Mouse (Mus musculus): Measurements from ENCODE around the gene Pold2. TPM values are rescaled to one million over a fixed set of nuclear protein-coding genes. Genes with fewer than 3 reads are reported as not detected.
"Not testable (repeated sequence)": the region's sequence is repeated elsewhere in the genome, so short reads cannot be mapped to it uniquely, and the experiment has no call there.

The Pold2 gene
- total RNA-seq, 4 experiments from 2014 or later, result 39.6 to 67.0 (median 51.5) TPM

DNA sequence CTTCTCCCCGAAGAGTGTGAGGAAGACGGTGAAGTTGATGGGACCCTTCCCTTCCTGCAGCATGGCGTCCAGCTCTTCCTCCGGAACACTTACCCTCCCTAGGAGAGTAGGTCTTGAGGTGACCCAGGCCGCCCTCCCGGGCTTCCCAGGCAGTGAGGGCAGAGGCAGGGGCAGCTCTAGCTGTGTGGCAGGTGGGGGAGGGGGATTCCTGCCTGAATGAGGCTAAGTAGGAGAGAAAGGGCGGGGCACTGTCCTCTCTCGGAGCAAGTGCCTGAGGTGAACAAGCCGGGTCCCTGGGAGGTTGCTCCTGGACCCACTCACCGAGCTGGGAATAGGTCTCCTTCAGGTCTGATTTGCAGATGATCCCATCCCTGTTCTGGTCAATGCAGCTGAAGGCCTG, 19.7 kb upstream of the Pold2 start:
- DNase-seq, result no peak

DNA sequence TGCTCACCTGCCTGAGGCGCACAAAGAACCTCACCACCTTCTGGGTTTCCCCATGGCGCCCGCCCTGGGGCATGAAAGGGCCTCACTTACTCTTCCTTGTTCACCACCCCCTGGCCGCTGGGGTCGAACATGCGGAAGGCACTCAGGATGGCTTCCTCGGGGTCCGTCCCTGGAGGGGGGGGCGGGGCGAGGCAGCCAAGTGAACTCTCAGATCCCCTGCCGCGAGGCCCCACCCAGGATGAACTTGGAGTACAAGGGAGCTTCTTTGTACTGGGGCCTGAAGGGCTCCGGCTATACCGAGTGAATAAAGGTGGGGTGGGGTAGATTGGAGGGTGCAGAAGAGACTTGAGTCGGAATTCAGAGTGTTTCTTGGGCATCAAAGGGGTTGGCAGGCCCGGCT, 19.1 kb upstream of the Pold2 start:
- DNase-seq, result no peak

DNA sequence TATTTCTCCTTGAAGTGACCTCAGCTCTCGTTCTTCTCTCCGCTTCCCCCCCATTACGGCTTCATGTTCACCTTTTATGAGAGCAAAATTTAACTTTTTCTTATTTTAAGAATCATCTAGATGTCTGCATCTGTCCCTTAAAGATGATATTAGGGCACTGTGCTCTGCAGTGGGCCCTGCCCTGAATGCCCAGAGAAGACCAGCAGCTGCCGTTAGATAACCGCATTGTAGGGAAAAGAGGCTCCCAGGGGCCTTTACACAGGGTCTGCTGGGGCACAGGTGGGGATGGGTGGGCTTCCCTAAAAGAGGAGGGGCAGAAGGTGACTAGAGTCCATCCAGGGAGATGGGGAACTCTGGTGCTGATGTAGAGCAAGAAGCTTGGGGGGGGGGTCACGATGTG, 15.7 kb upstream of the Pold2 start:
- DNase-seq, result no peak

DNA sequence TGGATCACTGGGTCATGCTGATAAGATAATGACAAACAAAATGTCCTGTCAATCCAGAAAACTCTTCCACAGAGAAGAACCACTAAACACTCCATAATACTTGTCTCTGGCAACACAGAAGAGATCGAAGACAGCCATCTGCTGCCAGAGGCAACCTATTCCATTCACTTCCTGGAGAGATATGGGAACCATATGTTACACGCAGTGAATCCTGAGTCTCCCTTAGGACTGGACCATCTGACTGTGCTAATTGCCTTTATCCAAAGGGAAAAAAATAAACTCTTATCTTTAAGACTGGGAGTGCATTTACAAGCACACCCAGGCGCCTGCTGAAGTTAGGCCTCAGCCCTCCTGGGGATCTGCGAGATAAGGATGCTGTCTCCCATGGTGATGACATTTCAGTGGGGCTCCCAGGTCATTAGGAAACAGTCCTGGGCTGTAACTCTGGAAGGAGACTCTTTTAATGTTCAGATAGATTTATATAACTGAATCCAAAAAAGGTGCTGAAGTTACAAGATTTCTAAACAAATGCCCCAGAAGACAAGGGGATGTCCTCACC, 14.8 kb upstream of the Pold2 start:
- no peak for DNase-seq

DNA sequence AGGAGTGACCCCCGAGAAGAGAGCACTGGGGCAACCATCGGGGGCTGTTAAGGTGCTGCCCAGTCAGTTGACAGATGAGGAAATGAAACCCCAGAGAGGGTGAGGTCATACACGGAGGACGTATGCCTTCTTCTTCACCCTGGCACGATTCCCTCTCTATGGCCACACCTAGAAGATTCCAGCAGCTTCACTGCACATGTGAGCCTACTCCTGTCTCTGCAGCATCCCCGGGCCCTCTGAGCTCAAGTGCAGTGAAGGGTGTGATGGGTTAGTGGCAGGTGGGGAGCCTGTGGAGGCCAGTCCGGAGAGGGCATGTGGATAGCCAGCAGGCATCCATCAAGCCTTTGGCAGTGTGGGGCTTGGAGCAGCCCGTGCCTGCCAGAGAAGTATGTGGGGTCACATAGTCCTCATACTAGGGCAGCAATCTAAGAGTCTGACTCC, 14.1 kb upstream of the Pold2 start:
- no peak for DNase-seq

DNA sequence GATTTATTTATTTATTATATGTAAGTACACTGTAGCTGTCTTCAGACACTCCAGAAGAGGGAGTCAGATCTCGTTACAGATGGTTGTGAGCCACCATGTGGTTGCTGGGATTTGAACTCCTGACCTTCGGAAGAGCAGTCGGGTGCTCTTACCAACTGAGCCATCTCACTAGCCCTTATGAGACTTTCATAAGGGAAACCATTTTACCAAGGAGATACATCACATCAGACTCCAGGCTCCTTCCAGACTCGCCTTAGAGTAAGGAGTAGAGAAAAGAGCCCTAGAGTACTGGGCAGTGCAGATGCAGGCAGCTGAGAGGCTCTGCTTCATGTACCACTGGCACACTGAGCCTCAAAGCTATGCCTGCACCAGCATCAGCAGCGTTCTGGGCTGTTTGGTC, 10.5 kb upstream of the Pold2 start:
- DNase-seq, result not testable (repeated sequence)

DNA sequence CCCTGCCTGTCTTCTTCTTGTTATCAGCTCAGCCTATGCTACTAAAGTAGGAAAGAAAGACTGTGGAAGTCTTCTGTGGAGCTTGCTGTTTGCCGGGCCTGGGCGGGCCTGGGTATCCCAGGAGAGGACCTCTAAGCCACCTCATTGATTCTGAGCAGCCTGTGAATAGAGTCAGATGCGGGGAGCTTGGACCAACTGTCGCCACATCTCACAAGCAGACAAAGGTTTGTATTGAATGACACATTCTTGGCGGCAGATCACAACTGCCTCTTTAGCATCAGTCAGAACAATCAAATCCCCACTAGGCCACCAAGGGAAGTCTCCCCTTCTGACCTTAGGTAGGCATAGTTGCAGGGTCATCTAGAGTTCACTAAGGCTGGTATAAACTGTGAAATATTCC, 9.2 kb upstream of the Pold2 start:
- no peak for DNase-seq

DNA sequence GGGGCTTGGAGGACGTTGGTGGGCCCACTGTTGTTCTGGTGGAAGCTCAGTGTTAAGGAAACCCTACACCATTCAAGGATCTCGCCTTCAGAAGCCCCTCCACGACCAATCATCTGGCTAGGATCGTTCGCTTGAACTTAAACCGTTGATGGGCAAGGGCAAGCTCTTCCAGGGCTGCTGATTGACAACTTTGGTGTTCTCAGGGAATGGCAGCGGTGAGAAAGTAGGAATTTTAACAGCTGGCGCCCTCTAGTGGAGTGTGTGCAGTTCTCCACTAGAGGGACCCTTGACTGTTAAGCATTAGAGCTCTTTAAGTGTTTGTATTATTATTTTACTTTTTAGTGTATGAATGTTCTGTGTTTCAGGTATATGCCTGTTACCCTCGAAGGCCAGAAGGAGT, 8.1 kb upstream of the Pold2 start:
- DNase-seq, result no peak

DNA sequence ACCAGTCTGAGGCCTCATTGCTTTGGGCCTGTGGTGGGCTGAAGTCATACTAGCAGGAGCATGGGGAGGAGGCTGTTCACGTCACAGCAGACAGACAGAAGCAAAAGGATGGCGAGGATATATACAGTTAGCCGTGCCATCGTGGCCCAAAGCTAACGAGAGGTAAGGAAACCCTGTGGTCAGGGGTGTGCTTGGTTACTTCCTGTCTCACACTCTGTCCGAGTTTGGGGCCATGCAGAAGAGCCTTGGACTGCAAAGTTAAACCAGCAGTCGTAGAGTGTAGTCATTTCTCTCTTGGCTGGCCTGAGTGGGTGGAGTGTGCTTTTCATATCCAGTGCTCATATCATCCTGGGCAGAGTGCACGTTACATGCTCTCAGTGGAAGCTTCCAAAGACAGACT, 4.4 kb upstream of the Pold2 start:
- DNase-seq, result no peak

DNA sequence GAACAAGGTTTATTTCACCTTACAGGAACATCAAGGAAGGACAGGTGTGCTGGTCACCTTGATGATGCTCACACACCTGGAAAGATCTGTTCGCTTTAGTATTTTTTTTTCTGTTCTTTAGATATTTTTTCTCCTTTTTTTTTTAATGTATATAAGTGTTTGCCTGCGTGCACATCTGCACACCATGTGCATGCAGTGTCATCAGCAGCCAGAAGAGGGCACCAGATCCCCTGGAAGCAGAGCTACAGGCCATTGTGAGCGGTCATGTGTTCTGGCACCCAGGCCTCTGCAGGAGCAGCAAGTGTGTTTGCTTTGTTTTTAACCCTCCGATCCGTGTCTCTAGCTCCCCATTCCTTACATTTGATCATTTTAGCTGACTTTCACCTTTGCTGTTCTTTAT, 1.8 kb upstream of the Pold2 start:
- DNase-seq, result no peak

DNA sequence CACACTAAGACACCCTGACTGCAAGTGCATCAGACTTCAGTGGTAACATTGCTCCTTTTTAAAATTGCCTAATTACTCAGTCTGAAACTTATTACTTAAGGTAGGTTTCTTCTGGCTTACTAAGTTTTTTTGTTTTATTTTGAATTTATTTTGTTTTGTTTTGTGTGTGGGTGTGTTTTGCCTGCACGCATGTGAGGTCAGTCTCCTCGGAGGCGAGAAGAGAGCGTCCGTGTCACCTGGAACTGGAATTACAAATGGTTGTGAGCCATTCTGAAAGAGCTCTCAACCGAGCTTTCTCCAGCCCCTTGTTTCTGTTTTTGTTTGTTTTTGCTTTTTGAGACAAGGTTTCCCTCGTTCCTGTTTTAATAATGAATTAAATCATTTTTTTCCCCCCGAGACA, 569 bp upstream of the Pold2 start:
- DNase-seq, result no peak

DNA sequence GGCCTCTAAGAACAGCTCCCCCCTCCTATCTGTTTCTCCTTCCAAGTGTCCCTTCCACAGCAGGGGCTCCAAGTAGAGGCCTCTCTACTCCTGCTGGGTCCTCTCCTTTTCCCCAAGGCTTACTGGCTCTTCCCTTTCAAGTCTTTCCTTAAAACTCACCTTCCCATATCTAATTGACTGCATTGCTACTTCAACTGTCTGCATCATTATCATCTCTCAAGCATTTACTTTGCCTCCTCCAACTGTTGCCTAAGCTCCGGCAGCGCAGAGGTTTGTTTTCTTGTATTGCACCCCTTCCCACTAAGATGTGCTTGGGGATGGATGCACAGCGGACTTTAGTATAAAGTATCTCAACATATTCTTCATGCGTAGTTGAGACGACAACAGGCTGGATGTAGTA, 671 bp downstream of the Pold2 start:
- DNase-seq, result no peak

DNA sequence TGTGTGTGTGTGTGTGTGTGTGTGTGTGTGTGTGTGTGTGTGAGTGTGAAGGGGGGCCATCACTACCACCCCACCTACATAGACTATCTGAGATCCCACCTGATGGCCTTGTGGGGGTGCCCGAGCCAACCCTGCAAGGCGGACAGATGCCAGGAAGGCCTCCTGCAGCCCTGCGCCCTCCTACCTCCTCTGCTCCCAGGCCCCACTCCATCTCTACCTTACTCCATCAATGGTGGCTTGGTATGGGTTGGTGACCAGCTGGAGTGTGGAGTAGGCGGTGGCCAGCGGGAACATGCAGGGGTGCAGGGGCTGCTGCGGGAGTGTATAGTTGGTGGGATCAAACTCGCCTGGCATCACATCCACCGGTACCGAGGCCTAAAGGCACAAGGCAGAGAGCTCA, 4.9 kb downstream of the Pold2 start:
- DNase-seq, result no peak

DNA sequence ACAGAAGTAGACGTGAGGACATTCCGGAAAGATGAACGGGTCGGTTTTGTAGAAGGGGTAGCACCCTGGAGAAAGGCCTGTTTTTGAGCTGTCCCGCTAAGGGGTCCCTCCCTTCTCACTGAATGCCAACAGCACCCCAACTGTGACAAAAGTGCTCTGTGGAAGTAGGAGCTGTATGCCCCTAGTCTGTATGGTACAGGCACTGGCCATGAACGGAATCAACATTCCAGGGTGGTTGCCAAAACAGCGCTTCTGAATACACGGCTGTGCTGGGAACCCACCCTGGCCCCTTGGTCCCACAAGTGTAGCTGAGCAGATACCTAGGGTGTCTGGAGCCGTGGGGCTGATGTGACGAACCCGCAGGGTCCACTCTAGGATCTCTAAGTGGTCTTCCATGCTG, 5.4 kb downstream of the Pold2 start:
- no peak for DNase-seq

DNA sequence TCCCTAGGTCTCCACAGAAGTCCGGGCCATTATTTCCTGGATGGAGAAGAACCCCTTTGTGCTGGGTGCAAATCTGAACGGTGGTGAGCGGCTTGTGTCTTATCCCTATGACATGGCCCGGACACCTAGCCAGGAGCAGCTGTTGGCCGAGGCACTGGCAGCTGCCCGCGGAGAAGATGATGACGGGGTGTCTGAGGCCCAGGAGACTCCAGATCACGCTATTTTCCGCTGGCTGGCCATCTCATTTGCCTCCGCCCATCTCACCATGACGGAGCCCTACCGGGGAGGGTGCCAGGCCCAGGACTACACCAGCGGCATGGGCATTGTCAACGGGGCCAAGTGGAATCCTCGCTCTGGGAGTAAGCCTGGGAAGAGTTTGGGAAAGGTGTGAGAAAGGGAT, 8.0 kb downstream of the Pold2 start:
- no peak for DNase-seq

DNA sequence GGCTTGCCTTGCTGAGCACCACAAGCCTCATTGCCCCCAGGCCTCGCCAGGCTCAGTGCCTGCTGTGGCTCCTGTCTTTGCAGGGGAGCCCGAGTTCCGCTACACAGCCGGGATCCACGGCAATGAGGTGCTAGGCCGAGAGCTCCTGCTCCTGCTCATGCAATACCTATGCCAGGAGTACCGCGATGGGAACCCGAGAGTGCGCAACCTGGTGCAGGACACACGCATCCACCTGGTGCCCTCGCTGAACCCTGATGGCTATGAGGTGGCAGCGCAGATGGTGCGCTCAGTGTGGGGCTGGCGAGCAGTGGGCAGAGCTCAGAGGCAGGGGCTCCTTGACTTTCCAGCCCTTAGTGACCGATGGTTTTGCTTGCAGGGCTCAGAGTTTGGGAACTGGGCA, 8.8 kb downstream of the Pold2 start:
- DNase-seq, result no peak

DNA sequence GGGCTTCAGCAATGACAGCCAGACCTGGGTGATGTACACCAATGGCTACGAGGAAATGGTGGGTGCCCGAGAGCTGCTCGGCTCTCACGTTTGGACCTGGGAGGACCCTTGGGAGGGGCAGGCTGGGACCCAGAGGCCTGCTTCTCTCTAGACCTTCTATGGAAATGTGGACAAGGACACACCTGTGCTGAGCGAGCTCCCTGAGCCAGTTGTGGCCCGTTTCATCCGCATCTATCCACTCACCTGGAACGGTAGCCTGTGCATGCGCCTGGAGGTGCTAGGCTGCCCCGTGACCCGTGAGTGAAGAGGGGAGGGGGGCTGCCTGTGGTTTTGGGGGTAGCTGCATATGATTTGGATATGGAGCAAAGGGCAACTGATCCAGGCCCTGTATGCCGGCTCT, 9.8 kb downstream of the Pold2 start:
- DNase-seq, result no peak

DNA sequence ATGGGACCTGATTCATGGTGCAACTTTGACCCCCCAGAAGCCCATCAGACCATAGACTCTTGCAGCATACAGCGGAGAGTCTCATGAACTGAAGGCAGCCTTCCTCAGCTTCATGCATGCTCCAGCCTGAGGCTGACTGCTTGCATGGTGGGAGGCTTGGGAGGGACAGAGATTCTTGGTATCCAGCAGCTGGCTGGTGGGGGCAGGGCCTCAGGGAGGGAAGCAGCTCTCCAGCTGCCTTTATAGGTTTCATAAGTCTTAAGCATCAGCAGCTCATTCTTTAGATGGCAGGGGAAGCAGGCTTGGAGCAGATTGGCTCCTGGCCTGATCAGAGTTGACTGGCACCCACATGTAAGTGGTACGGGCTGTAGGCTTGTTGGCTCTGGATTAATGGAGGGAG, 10.9 kb downstream of the Pold2 start:
- no peak for DNase-seq

DNA sequence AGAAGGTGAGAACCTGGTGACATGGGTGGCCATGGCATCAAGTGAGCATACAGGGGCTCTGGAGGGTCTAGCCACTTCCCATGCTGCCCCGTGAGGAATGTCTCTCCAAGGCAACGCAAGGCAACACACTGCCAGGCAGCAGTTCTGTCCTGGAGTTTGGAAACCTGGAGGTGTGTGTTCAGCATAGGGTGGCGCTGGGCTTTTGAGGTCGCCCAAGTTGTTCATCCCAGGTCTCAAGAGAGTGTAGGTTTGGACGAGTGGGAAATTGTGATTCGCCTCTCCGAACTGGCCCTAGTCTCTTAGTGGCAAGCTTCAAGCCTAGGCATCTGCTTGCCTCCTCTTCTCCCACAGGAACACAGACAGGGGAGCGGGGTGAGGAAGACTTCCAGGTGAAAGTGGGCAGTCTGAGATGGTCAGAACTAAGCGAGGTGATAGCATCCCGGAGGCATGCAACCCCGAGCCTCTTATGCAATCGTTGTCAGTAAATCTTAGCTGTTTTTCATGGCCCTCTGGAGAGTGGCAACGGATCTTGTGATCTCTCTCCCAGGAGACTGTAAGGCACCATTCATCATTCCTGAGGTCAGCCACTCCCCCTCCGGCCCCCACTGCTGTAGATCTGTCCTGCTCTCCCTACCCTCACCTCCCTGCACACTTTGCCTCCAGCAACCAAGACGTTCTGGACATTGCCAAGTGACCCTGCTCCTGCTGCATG, 15.5 kb downstream of the Pold2 start:
- DNase-seq, result peak; percentile 88

DNA sequence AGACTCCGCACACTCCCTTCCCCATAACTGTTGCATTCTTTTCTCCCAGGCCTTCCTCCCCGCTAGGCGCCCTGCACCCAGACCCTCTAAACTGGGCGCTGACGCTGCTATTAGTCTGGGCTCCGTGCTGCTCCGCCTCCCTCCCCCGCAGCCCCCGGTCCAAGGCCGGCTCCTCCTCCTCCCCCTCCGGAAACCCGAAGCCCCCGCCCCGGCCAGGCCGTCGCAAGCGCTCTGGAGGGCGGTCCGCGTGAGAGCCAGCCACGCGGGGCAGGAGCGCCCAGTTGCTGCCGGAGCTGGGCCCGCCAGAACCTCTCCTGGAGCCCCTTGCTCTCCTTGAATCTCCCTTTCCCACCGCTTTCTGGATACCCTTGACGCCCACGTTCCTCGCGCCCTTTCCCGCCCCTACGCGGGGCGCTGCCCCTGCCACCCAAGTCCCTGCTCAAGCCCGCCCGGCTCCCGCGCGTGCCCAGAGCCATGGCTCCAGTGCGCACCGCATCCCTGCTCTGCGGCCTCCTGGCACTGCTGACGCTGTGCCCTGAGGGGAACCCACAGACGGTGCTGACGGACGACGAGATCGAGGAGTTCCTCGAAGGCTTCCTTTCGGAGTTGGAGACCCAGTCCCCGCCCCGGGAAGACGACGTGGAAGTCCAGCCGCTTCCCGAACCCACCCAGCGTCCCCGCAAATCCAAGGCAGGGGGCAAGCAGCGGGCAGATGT, 16.3 kb downstream of the Pold2 start, which contains the start of gene Aebp1:
TSS of gene Aebp1 (plus strand) at position 270 of the 716 bp plus-strand sequence.
- DNase-seq, result peak; percentile 82

DNA sequence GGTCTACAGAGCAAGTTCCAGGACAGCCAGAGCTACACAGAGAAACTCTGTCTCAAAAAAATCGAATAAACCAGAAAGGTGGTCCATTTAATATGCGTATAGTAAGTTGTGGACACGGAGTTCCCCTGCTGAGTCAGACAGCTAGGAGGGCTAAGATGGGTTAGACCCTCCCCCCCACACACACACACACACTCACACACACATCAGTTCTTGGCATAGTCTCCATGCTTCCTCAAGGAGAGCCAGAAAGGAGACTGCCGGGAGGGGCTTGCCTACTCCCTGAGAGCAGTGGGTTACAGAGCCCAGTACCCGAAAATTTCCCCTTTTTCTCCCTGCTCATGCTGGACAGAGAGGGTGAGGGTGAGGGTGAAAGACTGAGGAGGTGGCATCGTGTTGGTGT, 17.5 kb downstream of the Pold2 start:
- DNase-seq, result no peak

DNA sequence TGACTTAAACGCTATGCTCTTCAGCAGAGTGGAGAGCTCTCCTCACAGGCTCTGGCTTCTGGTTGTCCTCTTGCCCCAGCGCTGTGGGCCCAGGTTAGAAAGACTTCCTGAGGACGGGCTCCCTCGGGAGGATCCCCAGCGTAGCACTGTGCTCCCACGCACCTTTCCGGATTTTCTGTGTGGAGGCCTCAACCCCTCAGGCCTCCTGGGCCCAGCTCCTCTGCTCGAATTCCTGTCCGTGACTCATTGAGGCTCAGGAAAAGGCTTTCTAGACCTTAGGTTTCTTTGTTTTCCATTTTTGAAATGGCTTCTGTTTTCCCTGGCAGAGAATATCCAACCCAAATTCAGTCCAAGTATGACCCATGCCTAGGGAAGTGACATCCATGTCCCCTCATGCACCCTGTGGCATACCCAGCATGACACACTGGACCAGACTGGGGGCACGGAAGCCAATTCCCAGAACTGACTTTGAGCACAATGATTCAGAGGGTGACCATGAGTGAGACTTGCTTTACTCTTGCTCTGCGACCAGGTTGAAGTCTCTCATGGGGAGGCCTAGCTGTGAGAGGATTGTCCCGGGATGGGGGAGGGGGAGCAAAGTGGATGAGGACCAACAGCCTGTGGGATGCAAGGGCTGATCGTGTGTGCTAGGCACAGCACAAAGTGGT, 18.1 kb downstream of the Pold2 start:
- no peak for DNase-seq

DNA sequence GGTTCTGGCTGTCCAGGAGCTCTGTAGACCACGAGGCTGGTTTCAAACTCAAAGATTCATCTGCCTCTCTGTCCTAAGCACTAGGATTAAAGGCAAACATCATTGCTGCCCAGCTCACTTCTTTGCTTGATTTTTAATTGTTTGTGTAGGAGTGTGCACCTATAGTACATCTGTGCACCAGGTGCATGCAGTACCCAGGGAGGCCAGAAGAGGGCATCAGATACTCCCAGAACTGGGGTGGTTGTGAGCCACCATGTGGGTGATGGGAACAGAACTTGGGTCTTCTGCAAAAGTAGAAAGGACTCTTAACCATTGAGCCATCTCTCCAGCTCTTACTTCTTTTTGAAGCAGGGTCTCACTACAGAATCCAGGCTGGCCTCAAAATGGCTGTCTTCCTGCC, 19.4 kb downstream of the Pold2 start:
- no peak for DNase-seq
